Mouse (Mus musculus): ENCODE data around the gene Etl4. TPM values are rescaled to one million over a fixed set of nuclear protein-coding genes. Genes with fewer than 3 reads are reported as not detected.

Etl4 gene
- polyA plus RNA-seq, 1 experiment from 2014 or later: 5.9 TPM

DNA sequence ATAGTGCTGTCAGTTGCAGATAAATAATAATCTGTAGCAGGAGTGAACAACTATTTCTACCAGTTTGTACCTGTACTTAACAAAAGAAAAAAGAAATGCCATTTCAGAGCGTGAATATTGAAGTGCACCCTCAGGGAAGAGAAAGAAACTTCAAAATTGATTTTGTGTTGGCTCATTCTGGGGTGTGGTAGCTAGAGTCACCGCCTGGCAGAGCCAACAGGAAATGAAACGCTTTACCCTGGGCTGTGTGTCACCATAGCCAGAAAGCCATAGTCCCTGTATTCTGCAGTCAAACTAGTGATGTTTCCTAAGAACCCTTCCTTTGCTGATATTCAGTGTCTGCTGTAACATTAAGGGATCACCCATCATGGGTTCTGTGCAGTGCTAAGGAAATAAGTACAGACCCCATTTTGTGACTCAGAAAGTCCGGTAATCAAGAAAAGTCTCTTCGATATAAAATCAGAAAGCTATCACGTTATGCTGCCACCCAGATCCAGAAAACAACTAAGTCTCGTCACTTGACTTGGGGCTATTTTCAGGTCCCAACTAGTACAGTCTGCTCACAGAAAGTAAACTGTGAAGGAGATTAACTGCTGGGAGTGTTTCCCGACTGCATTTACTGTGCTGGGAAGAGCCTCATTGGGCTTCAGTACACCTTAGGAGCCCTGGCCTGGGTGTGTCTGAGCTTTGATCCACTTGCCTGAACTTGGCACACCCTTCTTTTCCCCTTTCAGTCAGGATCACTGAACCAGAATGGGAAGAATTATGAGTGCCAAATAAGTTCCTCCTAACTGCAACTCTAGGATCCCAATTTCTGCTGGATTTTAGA is 843.9 kb downstream of the Etl4 start:
- H3K36me3 ChIP-seq: no peaks in the 10 kb centered on the region
- H3K27me3 ChIP-seq (replicated peaks): no peaks in the 10 kb centered on the region
- no peak overlapping the region for H3K9ac ChIP-seq
- H3K4me2 ChIP-seq: no peak overlapping the region
- no peak overlapping the region for H3K27ac ChIP-seq
- H3K4me1 ChIP-seq: no peaks in the 10 kb centered on the region
- no peaks in the 10 kb centered on the region for H3K9me3 ChIP-seq (replicated peaks)
- ATAC-seq: no peak
- 62% methylated on average over 8 of the region's 8 CpGs for WGBS (ENCODE audit: insufficient replicate concordance)
- H3K4me3 ChIP-seq: no peak overlapping the region

DNA sequence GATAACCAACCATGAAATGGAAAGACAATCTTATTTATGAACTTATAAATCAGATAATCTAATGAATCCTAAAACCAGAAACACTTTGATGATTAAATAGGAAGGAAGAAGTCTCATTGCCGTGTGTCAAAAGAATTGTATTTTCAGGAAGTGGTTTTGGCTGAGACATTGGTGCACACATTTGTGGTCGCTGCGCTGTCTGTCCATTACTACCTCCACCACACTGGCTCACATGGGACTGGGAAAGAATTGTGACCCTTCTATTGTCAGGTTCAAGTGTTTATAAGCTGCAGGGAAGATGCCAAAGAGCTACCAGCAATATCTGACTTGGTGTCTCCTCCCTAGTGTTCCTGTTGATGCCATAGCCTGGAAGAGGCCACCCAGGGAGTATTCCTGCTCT is 847.4 kb downstream of the Etl4 start:
- H3K9ac ChIP-seq: no peak overlapping the region
- H3K9me3 ChIP-seq (replicated peaks): no peaks in the 10 kb centered on the region
- no peak overlapping the region for H3K4me3 ChIP-seq
- H3K4me2 ChIP-seq: no peak overlapping the region
- ATAC-seq: no peak
- H3K27ac ChIP-seq: no peak overlapping the region
- no peaks in the 10 kb centered on the region for H3K4me1 ChIP-seq
- no peaks in the 10 kb centered on the region for H3K27me3 ChIP-seq (replicated peaks)
- whole genome bisulfite sequencing (ENCODE audit: insufficient replicate concordance): 21% methylated on average over 3 of the region's 3 CpGs
- no peaks in the 10 kb centered on the region for H3K36me3 ChIP-seq

DNA sequence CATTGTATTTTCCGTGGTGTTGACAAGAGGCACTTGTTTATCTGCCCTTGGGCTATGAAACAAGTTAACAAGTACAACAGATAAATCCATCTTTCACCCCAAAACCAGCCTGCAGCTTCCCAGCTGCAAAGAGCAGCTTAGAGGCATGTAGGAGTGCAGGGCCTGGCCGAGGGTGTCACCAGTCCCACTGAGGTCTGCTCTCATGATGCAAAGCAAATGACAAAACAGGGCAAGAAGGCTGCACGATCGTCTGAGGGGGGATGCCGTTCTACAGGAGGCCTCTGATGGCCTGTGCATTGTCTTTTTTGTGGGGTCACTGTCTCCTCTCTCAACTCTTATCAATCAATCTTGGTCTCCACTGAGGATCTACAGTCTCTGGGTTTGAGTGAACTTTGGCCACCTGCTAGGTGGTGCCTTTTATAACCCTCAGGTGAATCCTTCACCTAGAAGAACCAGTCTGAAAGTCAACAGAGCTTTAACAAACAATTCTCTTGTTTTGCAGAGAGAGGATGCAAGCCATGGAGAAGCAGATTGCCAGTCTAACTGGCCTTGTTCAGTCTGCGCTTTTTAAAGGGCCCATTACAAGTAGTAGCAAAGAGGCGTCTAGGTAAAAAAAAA is 849.6 kb downstream of the Etl4 start:
- H3K27me3 ChIP-seq (replicated peaks): no peaks in the 10 kb centered on the region
- no peak for ATAC-seq
- H3K27ac ChIP-seq: no peak overlapping the region
- H3K9me3 ChIP-seq (replicated peaks): no peaks in the 10 kb centered on the region
- H3K4me1 ChIP-seq: no peaks in the 10 kb centered on the region
- no peaks in the 10 kb centered on the region for H3K36me3 ChIP-seq
- no peak overlapping the region for H3K4me2 ChIP-seq
- no peak overlapping the region for H3K9ac ChIP-seq
- 62% methylated on average over 7 of the region's 7 CpGs for WGBS (ENCODE audit: insufficient replicate concordance)
- H3K4me3 ChIP-seq: no peak overlapping the region

DNA sequence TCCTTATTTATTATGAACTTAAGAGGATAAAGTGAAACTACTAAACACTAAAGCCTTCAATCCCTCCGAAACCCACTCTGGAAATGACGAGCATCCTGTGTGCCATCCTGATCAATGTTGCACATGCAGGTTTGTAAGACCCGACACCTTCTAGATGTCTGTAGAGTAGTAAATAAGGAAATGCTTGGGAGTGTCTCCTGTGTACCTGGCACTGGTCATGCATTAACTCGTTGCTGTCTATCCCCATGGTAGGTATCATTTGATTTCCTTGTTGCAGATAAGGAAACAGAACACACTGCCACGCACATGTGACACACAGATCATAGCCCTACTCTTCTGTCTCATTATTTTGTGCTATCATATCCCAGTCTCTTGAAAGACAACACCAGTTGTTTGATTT is 851.7 kb downstream of the Etl4 start:
- Histone ChIP-seq H3K27me3 (replicated peaks) (no peaks in the 10 kb centered on the region), H3K27ac (no peak overlapping the region), H3K4me1 (no peaks in the 10 kb centered on the region), H3K9me3 (replicated peaks) (no peaks in the 10 kb centered on the region), H3K9ac (no peak overlapping the region), H3K4me3 (no peak overlapping the region), H3K4me2 (no peak overlapping the region), H3K36me3 (no peaks in the 10 kb centered on the region)
- 74% methylated on average over 5 of the region's 5 CpGs for WGBS (ENCODE audit: insufficient replicate concordance)
- no peak for ATAC-seq

DNA sequence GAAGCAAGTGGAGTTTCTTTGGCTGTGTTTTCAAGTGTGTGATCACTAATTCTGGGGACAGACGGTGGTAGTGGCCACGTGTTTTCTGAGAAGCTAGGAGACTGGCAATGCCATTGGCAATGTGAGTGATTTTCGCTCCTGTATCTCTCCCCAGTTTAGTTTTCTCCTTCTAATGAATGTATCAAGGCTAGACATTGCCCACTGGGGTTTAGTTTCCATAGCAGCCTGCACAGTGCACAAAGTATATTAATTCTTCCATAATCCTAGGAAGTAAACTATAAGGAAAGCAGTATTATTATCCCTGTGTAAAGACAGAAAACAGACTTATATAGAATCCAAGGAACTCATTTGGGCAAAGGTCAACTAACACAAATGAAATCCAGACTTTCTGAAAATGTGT is 852.2 kb downstream of the Etl4 start:
- Histone ChIP-seq H3K9me3 (replicated peaks) (no peaks in the 10 kb centered on the region), H3K4me1 (no peaks in the 10 kb centered on the region), H3K27ac (no peak overlapping the region), H3K27me3 (replicated peaks) (no peaks in the 10 kb centered on the region), H3K9ac (no peak overlapping the region), H3K4me3 (no peak overlapping the region), H3K36me3 (no peaks in the 10 kb centered on the region), H3K4me2 (no peak overlapping the region)
- 71% methylated on average over 3 of the region's 3 CpGs for WGBS (ENCODE audit: insufficient replicate concordance)
- ATAC-seq: no peak

DNA sequence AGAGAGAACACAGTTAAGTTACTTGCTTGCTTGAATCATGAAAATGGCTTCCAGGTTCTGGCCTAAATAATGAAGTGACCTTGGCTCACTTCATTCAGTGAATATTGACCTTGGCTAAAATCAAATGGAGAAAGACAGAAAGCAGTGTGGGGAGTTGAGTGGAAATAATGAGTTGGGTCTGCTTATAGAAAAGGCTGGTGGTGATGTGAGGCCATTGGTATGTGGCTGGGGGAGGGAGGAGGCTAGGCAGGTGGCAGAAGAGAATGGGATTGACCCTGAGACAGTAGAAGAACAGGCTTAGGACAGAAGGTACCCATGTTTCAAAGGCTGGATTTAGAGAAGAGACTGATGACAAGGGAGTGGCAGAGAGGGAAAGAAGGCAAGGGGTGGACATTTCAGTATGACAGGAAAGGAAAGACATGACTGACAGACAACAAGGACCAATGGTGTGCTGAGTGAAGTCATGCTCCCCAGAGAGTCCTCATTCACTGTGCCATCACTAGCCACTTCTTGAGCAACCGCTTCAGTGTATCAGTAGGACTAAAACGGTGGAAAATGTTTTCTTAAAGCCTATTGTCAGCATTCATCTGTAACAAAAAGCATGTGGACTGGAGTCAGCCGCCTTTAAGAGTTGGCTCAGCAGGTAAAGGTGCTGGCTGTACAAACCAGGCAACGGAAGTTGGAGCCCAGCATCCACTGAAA is 854.1 kb downstream of the Etl4 start:
- ATAC-seq: no peak
- Histone ChIP-seq H3K9me3 (replicated peaks) (no peaks in the 10 kb centered on the region), H3K4me2 (no peak overlapping the region), H3K27ac (no peak overlapping the region), H3K4me1 (no peaks in the 10 kb centered on the region), H3K9ac (no peak overlapping the region), H3K27me3 (replicated peaks) (no peaks in the 10 kb centered on the region), H3K36me3 (no peaks in the 10 kb centered on the region), H3K4me3 (no peak overlapping the region)
- whole genome bisulfite sequencing (ENCODE audit: insufficient replicate concordance): 71% methylated on average over 4 of the region's 4 CpGs

DNA sequence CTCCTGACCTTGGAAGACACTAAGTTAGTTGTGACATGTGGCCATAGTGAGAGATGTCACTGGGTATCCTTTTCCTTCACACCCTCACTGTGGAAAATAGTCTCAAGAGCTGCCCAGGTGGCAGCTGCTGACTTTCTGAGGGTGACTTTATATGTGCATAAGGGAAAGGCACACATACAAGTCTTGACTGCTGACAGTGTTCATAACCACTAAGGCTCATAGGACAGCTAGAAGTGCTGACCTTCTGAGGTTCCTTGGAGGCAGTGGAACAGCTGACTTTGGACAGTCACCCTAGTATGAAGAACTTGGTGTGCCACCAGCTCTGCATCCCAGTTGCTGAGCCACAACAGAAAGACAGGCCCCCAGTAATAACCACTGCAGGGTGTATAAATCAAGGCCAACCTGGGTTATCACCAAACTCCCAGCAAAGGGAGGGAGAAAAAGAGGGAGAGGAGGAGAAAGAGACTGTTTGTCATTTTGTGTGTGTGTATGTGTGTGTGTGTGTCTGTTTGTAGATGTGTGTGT is 855.0 kb downstream of the Etl4 start:
- Histone ChIP-seq H3K9me3 (replicated peaks) (no peaks in the 10 kb centered on the region), H3K4me3 (no peak overlapping the region), H3K27me3 (replicated peaks) (no peaks in the 10 kb centered on the region), H3K4me2 (no peak overlapping the region), H3K9ac (no peak overlapping the region), H3K4me1 (no peaks in the 10 kb centered on the region), H3K36me3 (no peaks in the 10 kb centered on the region), H3K27ac (no peak overlapping the region)
- no peak for ATAC-seq

DNA sequence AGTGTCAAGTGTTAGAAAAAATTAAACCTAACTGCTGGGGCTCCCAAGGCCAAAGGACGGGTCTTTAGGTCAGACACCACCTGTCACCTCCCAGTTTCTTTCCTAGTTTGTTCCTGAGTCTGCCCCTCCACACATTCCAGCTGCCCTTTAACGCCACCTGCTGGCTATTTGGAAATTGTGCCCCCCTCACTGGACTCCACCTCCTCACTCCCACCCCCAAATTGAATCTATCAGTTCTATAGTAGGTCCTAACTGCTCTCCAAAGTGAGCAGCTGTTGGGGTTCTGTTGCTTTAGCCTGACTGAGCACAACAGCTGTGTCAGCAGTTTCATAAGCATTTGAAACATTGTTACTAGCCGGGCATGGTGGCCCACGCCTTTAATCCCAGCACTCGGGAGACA is 859.1 kb downstream of the Etl4 start:
- 61% methylated on average over 5 of the region's 5 CpGs for WGBS (ENCODE audit: insufficient replicate concordance)

DNA sequence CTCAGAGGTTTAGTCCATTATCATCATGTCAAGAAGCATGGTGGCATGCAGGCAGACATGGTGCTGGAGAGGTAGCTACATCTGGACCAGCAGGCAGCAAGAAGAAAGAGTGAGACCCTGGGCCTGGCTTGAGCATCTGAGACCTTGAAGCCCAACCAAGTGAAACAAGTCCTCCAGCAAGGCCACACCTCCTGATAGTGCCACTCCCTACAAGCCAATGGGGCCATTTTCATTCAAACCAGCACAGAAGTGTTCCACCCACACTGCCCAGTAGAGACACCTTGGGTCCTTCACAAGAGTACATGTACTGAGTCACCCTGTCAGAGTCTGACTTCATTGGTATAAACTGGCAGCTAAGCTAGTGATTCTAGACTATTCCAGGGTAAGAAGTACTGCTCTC is 860.6 kb downstream of the Etl4 start:
- no peaks in the 10 kb centered on the region for H3K4me1 ChIP-seq
- H3K36me3 ChIP-seq: no peaks in the 10 kb centered on the region
- H3K4me2 ChIP-seq: no peak overlapping the region
- H3K4me3 ChIP-seq: no peak overlapping the region
- H3K27ac ChIP-seq: no peak overlapping the region
- H3K27me3 ChIP-seq (replicated peaks): no peaks in the 10 kb centered on the region
- H3K9ac ChIP-seq: no peak overlapping the region
- no peaks in the 10 kb centered on the region for H3K9me3 ChIP-seq (replicated peaks)
- ATAC-seq: no peak

More for the DNA sequence above, 859.1 kb downstream of the Etl4 start:
- Histone ChIP-seq H3K9me3 (replicated peaks) (no peaks in the 10 kb centered on the region), H3K36me3 (no peaks in the 10 kb centered on the region), H3K27ac (no peak overlapping the region), H3K9ac (no peak overlapping the region), H3K27me3 (replicated peaks) (no peaks in the 10 kb centered on the region), H3K4me3 (no peak overlapping the region), H3K4me2 (no peak overlapping the region), H3K4me1 (no peaks in the 10 kb centered on the region)
- ATAC-seq: no peak

DNA sequence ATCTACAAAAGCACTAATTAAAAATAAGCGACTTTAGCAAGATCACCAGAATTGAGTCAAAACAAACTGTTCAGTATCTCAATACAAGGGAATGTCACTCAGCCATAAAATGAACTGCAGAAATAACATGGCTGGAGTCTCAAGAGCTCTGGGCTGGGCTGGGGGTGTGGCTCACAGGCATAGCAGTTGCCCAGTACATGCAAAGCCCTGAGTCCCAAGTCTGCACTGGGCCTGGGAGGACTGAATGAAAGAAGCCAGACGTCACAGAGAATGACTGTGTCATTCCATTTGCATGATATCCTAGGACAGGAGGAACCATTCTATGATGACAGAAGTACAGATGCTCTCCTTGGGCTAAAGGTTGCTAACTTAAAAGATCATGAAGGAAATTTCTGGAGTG is 864.9 kb downstream of the Etl4 start:
- no peak overlapping the region for H3K27ac ChIP-seq

DNA sequence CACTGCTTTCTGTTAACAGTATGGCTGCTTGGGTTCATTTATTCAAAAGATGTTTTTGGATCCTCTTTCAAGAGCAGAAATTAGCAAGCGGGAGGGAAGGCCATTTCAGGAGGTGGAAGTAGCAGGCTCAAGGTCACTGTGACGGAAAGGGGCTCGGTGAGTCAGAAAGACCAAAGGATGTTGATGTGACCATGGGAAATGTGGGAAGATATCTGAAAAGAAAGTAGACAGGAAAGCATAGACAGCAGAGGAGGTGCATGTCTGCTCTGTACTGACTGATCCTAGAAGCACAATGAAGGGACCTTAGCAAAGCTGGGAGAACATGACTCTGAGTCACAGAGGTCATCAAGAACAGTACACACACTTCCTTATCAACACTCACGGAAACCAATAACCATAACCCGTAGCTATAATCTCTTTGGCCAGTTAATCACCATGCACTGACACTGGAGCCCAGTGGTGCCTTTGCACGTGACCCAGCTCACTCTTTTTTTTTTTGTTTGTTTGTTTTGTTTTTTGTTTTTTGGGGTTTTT is 866.7 kb downstream of the Etl4 start:
- ATAC-seq: no peak; the same call in 1 of the 2 replicates
- no peak overlapping the region for H3K4me2 ChIP-seq

More for the DNA sequence above, 864.9 kb downstream of the Etl4 start:
- no peaks in the 10 kb centered on the region for H3K36me3 ChIP-seq
- no peak overlapping the region for H3K4me2 ChIP-seq
- no peak for ATAC-seq
- no peaks in the 10 kb centered on the region for H3K9me3 ChIP-seq (replicated peaks)
- no peaks in the 10 kb centered on the region for H3K4me1 ChIP-seq
- WGBS (ENCODE audit: insufficient replicate concordance): 66% methylated on average over 2 of the region's 2 CpGs
- no peaks in the 10 kb centered on the region for H3K27me3 ChIP-seq (replicated peaks)
- no peak overlapping the region for H3K9ac ChIP-seq
- no peak overlapping the region for H3K4me3 ChIP-seq

DNA sequence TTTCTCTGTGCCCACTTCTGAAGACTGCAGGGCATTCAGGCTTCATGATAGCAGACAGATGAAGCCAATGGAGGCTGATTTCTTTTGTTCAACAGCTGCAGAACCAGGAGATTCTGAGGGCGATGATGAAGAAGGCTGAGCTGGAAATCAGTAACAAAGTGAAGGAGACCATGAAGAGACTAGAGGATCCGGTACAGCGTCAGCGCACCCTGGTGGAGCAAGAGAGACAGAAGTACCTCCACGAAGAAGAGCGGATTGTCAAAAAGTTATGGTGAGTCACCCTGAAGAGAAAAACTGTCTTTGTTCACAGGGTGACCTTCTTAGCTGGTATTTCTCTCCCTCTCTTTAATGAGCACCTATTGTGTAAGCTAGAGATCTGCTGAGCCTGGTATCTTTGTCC is 868.4 kb downstream of the Etl4 start:
- Histone ChIP-seq H3K27me3 (replicated peaks) (no peaks in the 10 kb centered on the region), H3K9me3 (replicated peaks) (no peaks in the 10 kb centered on the region), H3K4me1 (no peaks in the 10 kb centered on the region), H3K36me3 (no peaks in the 10 kb centered on the region), H3K4me3 (no peak overlapping the region), H3K4me2 (no peak overlapping the region), H3K27ac (no peak overlapping the region), H3K9ac (no peak overlapping the region)
- WGBS (ENCODE audit: insufficient replicate concordance): 73% methylated on average over 6 of the region's 6 CpGs
- ATAC-seq: no peak

More for the DNA sequence above, 866.7 kb downstream of the Etl4 start:
- no peaks in the 10 kb centered on the region for H3K4me1 ChIP-seq
- no peaks in the 10 kb centered on the region for H3K27me3 ChIP-seq (replicated peaks)
- no peak overlapping the region for H3K27ac ChIP-seq
- WGBS (ENCODE audit: insufficient replicate concordance): 52% methylated on average over 6 of the region's 6 CpGs
- no peaks in the 10 kb centered on the region for H3K36me3 ChIP-seq
- no peaks in the 10 kb centered on the region for H3K9me3 ChIP-seq (replicated peaks)
- H3K4me3 ChIP-seq: no peak overlapping the region
- no peak overlapping the region for H3K9ac ChIP-seq
